Mouse (Mus musculus) testis, adult 2 months (tissue): Measurements from ENCODE around the gene Mcpt8. TPM values are rescaled to one million over a fixed set of nuclear protein-coding genes. Genes with fewer than 3 reads are reported as not detected.
"Not testable (repeated sequence)": the region's sequence is repeated elsewhere in the genome, so short reads cannot be mapped to it uniquely, and the experiment has no call there.

Source experiments
- H3K27ac ChIP-seq: fragments of 200-500 bp; 2 replicates; pipeline ENCODE4 v1.5.1; 2012; ENCODE audit warnings: low read depth, low read length; ENCODE audit not compliant: control insufficient read depth, insufficient read depth
- H3K27me3 ChIP-seq: fragments of 200-500 bp; 2 replicates; pipeline ENCODE4 v1.6.1; 2012; ENCODE audit warnings: mild to moderate bottlenecking, low read length, moderate library complexity; ENCODE audit not compliant: control insufficient read depth, insufficient read depth
- H3K36me3 ChIP-seq: fragments of 200-500 bp; 2 replicates; pipeline ENCODE4 v1.6.1; 2012; ENCODE audit warnings: mild to moderate bottlenecking, low read length; ENCODE audit not compliant: control insufficient read depth, insufficient read depth
- H3K4me1 ChIP-seq: fragments of 200-500 bp; 2 replicates; pipeline ENCODE4 v1.6.1; 2012; ENCODE audit warnings: low read length; ENCODE audit not compliant: control insufficient read depth, insufficient read depth
- H3K4me3 ChIP-seq: fragments of 200-500 bp; 2 replicates; pipeline ENCODE4 v1.5.1; 2012; ENCODE audit warnings: low read depth, mild to moderate bottlenecking, low read length, moderate library complexity, mixed read lengths; ENCODE audit not compliant: control insufficient read depth
- CTCF ChIP-seq: fragments of 200-500 bp; IDR thresholded peaks from 2 replicates; pipeline ENCODE4 v1.5.1; 2012; ENCODE audit warnings: low read depth, mild to moderate bottlenecking, inconsistent platforms, low read length, moderate library complexity; ENCODE audit not compliant: control insufficient read depth, insufficient read depth, insufficient replicate concordance
- POLR2A ChIP-seq: fragments of 200-500 bp; IDR thresholded peaks from 2 replicates; pipeline ENCODE4 v1.6.1; 2012; ENCODE audit warnings: low read depth, mild to moderate bottlenecking, inconsistent platforms, low read length, moderate library complexity; ENCODE audit not compliant: control insufficient read depth
- polyA plus RNA-seq: library from polyadenylated mRNA; depleted of rRNA; stranded (reverse); fragments of >200 nt; gene quantifications from 2 replicates; pipeline ENCODE4 v1.2.3, GENCODE M21; 2012

The Mcpt8 gene
- polyA plus RNA-seq, 1 experiment: not detected

- Histone ChIP-seq H3K4me3 (no peak overlapping the region), H3K36me3 (no peaks in the 10 kb centered on the region), H3K4me1 (peaks cover 4% of the 10 kb centered on the region; the same call in 1 of the 2 replicates)
Measured at GRCm38 (mm10) chr14:56105016-56105415, 19.9 kb upstream of the Mcpt8 start.

GRCm38 (mm10) chr14:56103452-56103851, 18.4 kb upstream of the Mcpt8 start:
- no peak overlapping the region for H3K4me3 ChIP-seq
- no peak overlapping the region for H3K27ac ChIP-seq
- TF ChIP-seq CTCF: no peak
- TF ChIP-seq POLR2A: no peak
- H3K4me1 ChIP-seq: peaks cover 4% of the 10 kb centered on the region; the same call in 1 of the 2 replicates
- H3K27me3 ChIP-seq: no peaks in the 10 kb centered on the region
- no peaks in the 10 kb centered on the region for H3K36me3 ChIP-seq

More at GRCm38 (mm10) chr14:56105016-56105415, 19.9 kb upstream of the Mcpt8 start:
- H3K27me3 ChIP-seq: no peaks in the 10 kb centered on the region
- no peak for TF ChIP-seq POLR2A
- TF ChIP-seq CTCF: no peak
- H3K27ac ChIP-seq: no peak overlapping the region

GRCm38 (mm10) chr14:56102386-56102785, 17.3 kb upstream of the Mcpt8 start, which contains the start of gene Ctsg:
TSS of gene Ctsg (minus strand) at chr14:56102574.
- no peaks in the 10 kb centered on the region for H3K27me3 ChIP-seq
- peaks cover 4% of the 10 kb centered on the region; the same call in 1 of the 2 replicates for H3K4me1 ChIP-seq
- H3K27ac ChIP-seq: no peak within 1 kb of the TSS
- H3K4me3 ChIP-seq: no peak within 1 kb of the TSS
- H3K36me3 ChIP-seq: no peaks in the 10 kb centered on the region
- TF ChIP-seq CTCF: no peak
- no peak for TF ChIP-seq POLR2A

- H3K4me1 ChIP-seq: peaks cover 4% of the 10 kb centered on the region; the same call in 1 of the 2 replicates
- H3K4me3 ChIP-seq: no peak overlapping the region
- no peaks in the 10 kb centered on the region for H3K27me3 ChIP-seq
- no peak overlapping the region for H3K27ac ChIP-seq
- TF ChIP-seq POLR2A: no peak
- no peak for TF ChIP-seq CTCF
- H3K36me3 ChIP-seq: no peaks in the 10 kb centered on the region
Measured at GRCm38 (mm10) chr14:56098940-56099339, 13.9 kb upstream of the Mcpt8 start.

GRCm38 (mm10) chr14:56097597-56097996, 12.5 kb upstream of the Mcpt8 start:
- TF ChIP-seq CTCF (no peak), POLR2A (no peak)
- Histone ChIP-seq H3K36me3 (no peaks in the 10 kb centered on the region), H3K27ac (no peak overlapping the region), H3K4me3 (no peak overlapping the region), H3K4me1 (peaks cover 4% of the 10 kb centered on the region; the same call in 1 of the 2 replicates), H3K27me3 (no peaks in the 10 kb centered on the region)

- H3K27me3 ChIP-seq: no peaks in the 10 kb centered on the region
- no peak overlapping the region for H3K4me3 ChIP-seq
- no peaks in the 10 kb centered on the region for H3K36me3 ChIP-seq
- H3K4me1 ChIP-seq: no peaks in the 10 kb centered on the region
- no peak for TF ChIP-seq CTCF
- no peak for TF ChIP-seq POLR2A
- no peak overlapping the region for H3K27ac ChIP-seq
Measured at GRCm38 (mm10) chr14:56093353-56093752, 8.3 kb upstream of the Mcpt8 start.

GRCm38 (mm10) chr14:56086711-56087110, 1.6 kb upstream of the Mcpt8 start:
- TF ChIP-seq POLR2A: no peak
- no peak for TF ChIP-seq CTCF
- no peak overlapping the region for H3K4me3 ChIP-seq
- no peak overlapping the region for H3K27ac ChIP-seq
- H3K4me1 ChIP-seq: no peaks in the 10 kb centered on the region
- no peaks in the 10 kb centered on the region for H3K36me3 ChIP-seq
- H3K27me3 ChIP-seq: no peaks in the 10 kb centered on the region

- TF ChIP-seq CTCF: no peak
- TF ChIP-seq POLR2A: no peak
- no peak overlapping the region for H3K4me3 ChIP-seq
- H3K36me3 ChIP-seq: no peaks in the 10 kb centered on the region
- H3K27ac ChIP-seq: no peak overlapping the region
- H3K4me1 ChIP-seq: no peaks in the 10 kb centered on the region
- H3K27me3 ChIP-seq: no peaks in the 10 kb centered on the region
Measured at GRCm38 (mm10) chr14:56082016-56082415, 3.1 kb downstream of the Mcpt8 start.

- H3K27ac ChIP-seq, H3K4me3 ChIP-seq, H3K27me3 ChIP-seq, H3K36me3 ChIP-seq, H3K4me1 ChIP-seq: not testable (repeated sequence)
Measured at GRCm38 (mm10) chr14:56062213-56062612, 22.9 kb downstream of the Mcpt8 start, which contains the start of gene Mcpt4. TSS of gene Mcpt4 (minus strand) at chr14:56062313.
